Mouse (Mus musculus) kidney, adult 2 months (tissue): ENCODE results near the gene Arel1. TPM values are rescaled to one million over a fixed set of nuclear protein-coding genes. Genes with fewer than 3 reads are reported as not detected.

Experiments used
- DNase-seq: peaks from one replicate; pipeline ENCODE4 v3.0.0; 2021
- H3K27ac ChIP-seq: fragments of 200-500 bp; 2 replicates; pipeline ENCODE4 v1.5.1; 2012; ENCODE audit warnings: low read depth, low read length, control low read depth, inconsistent platforms; ENCODE audit not compliant: insufficient read depth
- H3K27me3 ChIP-seq: fragments of 200-500 bp; replicated peaks from 2 replicates; pipeline ENCODE4 v1.6.1; 2012; ENCODE audit warnings: mild to moderate bottlenecking, moderate library complexity, low read length, inconsistent platforms; ENCODE audit not compliant: control insufficient read depth, insufficient read depth
- H3K36me3 ChIP-seq: fragments of 200-500 bp; 2 replicates; pipeline ENCODE4 v1.6.1; 2012; ENCODE audit warnings: mild to moderate bottlenecking, moderate library complexity, low read length, inconsistent platforms; ENCODE audit not compliant: control insufficient read depth, insufficient read depth
- H3K4me1 ChIP-seq: fragments of 200-500 bp; 2 replicates; pipeline ENCODE4 v1.6.1; 2011; ENCODE audit warnings: low read length; ENCODE audit not compliant: control insufficient read depth, insufficient read depth
- H3K4me3 ChIP-seq: fragments of 200-500 bp; 2 replicates; pipeline ENCODE4 v1.5.1; 2011; ENCODE audit warnings: mild to moderate bottlenecking, low read depth, low read length, control low read depth; ENCODE audit not compliant: insufficient read depth
- CTCF ChIP-seq: fragments of 200-500 bp; conservative IDR thresholded peaks from 2 replicates; pipeline ENCODE4 v1.5.1; 2011; ENCODE audit warnings: low read depth, mild to moderate bottlenecking, control low read depth, low read length, moderate library complexity, mixed read lengths; ENCODE audit not compliant: insufficient read depth, insufficient read length
- POLR2A ChIP-seq: fragments of 200-500 bp; IDR thresholded peaks from one replicate; pipeline ENCODE4 v1.6.1; 2011; ENCODE audit warnings: low read depth, low read length, control low read depth
- WGBS: fragments of 180-500 bp; shearing (Covaris S2); methylation state at CpG from one replicate; pipeline ENCODE4 v1.1.7; 2018; 5-methylcytosine and 5-hydroxymethylcytosine counted together
- polyA plus RNA-seq: library from polyadenylated mRNA; depleted of rRNA; stranded (reverse); fragments of >200 nt; gene quantifications from 2 replicates; pipeline ENCODE4 v1.2.3, GENCODE M21; 2012; rRNA removed

Gene Arel1
- polyA plus RNA-seq, 1 experiment = 20.7 TPM

DNA sequence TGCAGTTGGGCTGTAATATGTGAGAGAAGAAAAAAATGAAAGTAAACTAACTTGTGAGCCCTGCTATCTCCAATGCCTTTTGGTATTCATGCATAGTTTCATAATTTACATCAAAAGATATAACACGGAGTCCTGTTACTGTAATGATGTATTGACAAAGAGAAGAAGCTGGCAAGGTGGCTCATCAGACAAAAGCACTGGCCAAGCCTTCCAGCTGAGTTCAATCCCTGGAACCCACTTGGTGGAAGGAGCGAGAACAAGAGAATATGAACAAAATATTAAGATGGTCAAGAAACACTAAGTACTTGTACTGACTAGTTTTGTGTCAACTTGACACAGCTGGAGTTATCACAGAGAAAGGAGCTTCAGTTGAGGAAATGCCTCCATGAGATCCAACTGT, 98.4 kb downstream of the Arel1 start:
- H3K4me3 ChIP-seq = no peak overlapping the region
- H3K4me1 ChIP-seq = no peaks in the 10 kb centered on the region
- DNase-seq = no peak
- no peak overlapping the region for H3K27ac ChIP-seq
- 81% methylated on average over 2 of the region's 2 CpGs for WGBS
- H3K27me3 ChIP-seq = peaks cover 2% of the 10 kb centered on the region; the same call in 1 of the 2 replicates
- TF ChIP-seq POLR2A (no peak), CTCF (no peak)
- H3K36me3 ChIP-seq = no peaks in the 10 kb centered on the region

Other genes with a start within 250 kb of the Arel1 start
- gene Npc2, start 197.7 kb downstream of the Arel1 start, polyA plus RNA-seq = 169 and 179 TPM in 2 replicates
- gene Isca2, start 197.6 kb downstream of the Arel1 start, polyA plus RNA-seq = 98.5 and 105 TPM in 2 replicates
- gene Ltbp2, start 94.4 kb downstream of the Arel1 start, polyA plus RNA-seq = 1.5 and 2.2 TPM in 2 replicates
- gene Fcf1, start within 50 bp of the Arel1 start, polyA plus RNA-seq = 41.2 and 52.0 TPM in 2 replicates
- 10.0 and 12.4 TPM in 2 replicates for gene Ylpm1, start 25.4 kb upstream of the Arel1 start, polyA plus RNA-seq
- gene Prox2, start 139.9 kb upstream of the Arel1 start, polyA plus RNA-seq = 2.0 and 2.4 TPM in 2 replicates
- 294 and 312 TPM in 2 replicates for gene Dlst, start 139.9 kb upstream of the Arel1 start, polyA plus RNA-seq
- 0.89 and 0.98 TPM in 2 replicates for gene Rps6kl1, start 180.4 kb upstream of the Arel1 start, polyA plus RNA-seq
- gene Pgf, start 206.9 kb upstream of the Arel1 start, polyA plus RNA-seq = 1.1 and 1.2 TPM in 2 replicates
- gene Eif2b2, start 248.6 kb upstream of the Arel1 start, polyA plus RNA-seq = 101 and 112 TPM in 2 replicates